Mouse (Mus musculus) erythroblast, embryonic 14.5 days (primary cell): ENCODE measurements around the gene Rabep1.

Experiments
- GATA1 ChIP-seq: IDR thresholded peaks from 2 replicates; pipeline ENCODE4 v1.6.1; 2012; ENCODE audit warnings: low read length, inconsistent platforms, mixed read lengths
- TAL1 ChIP-seq: IDR thresholded peaks from 3 replicates; pipeline ENCODE4 v1.6.1; 2012; ENCODE audit warnings: low read length, inconsistent platforms, mixed read lengths

- TF ChIP-seq GATA1 (no peak), TAL1 (no peak)
Measured at GRCm38 (mm10) chr11:70808101-70808500, 36.5 kb upstream of the Rabep1 start.
